Mouse (Mus musculus): Measurements from ENCODE around the gene Rab3a. TPM values are rescaled to one million over a fixed set of nuclear protein-coding genes. Genes with fewer than 3 reads are reported as not detected.

Rab3a gene
- total RNA-seq, 2 experiments from 2014 or later = 1.2 to 7.0 TPM

- peak; percentile 68 for ATAC-seq (replicated peaks; ENCODE audit: low FRiP score, low TSS enrichment, poor library complexity, severe bottlenecking)
Measured at GRCm38 (mm10) chr8:70791975-70792691, 37.7 kb downstream of the Rab3a start.

- ATAC-seq (replicated peaks; ENCODE audit: low FRiP score, low TSS enrichment, poor library complexity, severe bottlenecking) = peak; percentile 16
Measured at GRCm38 (mm10) chr8:70792700-70793099, 38.2 kb downstream of the Rab3a start.

GRCm38 (mm10) chr8:70794215-70794614, 39.7 kb downstream of the Rab3a start:
- ATAC-seq (replicated peaks; ENCODE audit: low FRiP score, low TSS enrichment, poor library complexity, severe bottlenecking) = no peak

GRCm38 (mm10) chr8:70795370-70795769, 40.9 kb downstream of the Rab3a start:
- no peak for ATAC-seq (replicated peaks; ENCODE audit: low FRiP score, low TSS enrichment, poor library complexity, severe bottlenecking)

DNA sequence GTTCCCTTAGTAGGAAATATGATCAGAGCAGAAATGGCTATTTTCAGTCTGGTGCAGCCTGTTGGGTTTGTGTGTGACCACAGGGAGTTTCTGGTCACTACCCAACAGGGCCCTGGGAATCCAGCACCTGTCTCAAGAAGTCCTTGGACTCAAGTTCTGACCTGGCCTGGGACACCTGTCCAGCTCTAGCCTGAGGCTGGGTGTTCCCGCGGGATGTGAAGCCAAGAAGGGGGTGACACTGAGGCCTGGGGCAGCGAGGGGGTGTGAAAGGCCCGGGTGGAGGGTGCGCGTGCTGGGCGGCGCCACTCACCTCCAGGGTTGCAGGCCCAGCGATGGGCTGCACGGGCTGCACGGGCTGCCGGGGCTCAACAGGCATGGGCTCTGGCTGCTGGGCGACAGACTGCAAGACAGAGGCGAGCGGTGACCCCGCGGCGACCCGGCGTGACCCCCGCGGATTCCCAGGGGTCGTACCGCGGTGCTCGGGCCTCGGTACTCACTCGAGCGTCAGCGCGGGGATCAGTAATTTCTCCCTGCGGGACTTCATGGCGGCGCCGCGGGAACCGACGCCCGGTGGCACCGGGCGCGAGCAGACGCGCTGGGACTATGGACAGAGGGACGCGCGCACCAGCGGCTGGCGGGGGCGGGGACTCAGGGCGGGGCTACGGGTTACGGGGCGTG, 42.1 kb downstream of the Rab3a start:
- ATAC-seq (replicated peaks; ENCODE audit: low FRiP score, low TSS enrichment, poor library complexity, severe bottlenecking) = no peak

GRCm38 (mm10) chr8:70797081-70798070, 42.9 kb downstream of the Rab3a start:
- peak; percentile 79 for ATAC-seq (replicated peaks; ENCODE audit: low FRiP score, low TSS enrichment, poor library complexity, severe bottlenecking)

GRCm38 (mm10) chr8:70798281-70798680, 43.8 kb downstream of the Rab3a start:
- no peak for ATAC-seq (replicated peaks; ENCODE audit: low FRiP score, low TSS enrichment, poor library complexity, severe bottlenecking)

DNA sequence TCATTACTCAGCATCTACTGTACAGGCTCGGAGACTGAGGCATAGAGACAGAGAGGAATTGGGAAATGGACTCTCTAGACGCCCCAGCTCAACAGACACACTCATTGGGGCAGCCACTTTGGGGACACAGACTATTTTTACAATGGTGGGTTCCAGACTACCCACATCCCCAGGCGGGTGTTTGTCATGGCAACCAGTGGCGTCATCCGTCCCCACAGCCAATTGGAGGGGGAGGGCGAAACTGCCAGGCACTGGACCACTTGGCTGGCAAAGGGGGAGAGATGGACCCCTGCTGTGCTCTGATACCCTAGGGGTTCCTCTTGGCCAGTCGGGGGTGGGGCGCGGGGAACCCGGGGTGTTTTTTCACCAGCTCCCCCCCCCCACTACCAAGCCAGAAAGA, 46.2 kb downstream of the Rab3a start:
- no peak for ATAC-seq (replicated peaks; ENCODE audit: low FRiP score, low TSS enrichment, poor library complexity, severe bottlenecking)

- no peak for ATAC-seq (replicated peaks; ENCODE audit: low FRiP score, low TSS enrichment, poor library complexity, severe bottlenecking)
Measured at GRCm38 (mm10) chr8:70801156-70801555, 46.7 kb downstream of the Rab3a start.

DNA sequence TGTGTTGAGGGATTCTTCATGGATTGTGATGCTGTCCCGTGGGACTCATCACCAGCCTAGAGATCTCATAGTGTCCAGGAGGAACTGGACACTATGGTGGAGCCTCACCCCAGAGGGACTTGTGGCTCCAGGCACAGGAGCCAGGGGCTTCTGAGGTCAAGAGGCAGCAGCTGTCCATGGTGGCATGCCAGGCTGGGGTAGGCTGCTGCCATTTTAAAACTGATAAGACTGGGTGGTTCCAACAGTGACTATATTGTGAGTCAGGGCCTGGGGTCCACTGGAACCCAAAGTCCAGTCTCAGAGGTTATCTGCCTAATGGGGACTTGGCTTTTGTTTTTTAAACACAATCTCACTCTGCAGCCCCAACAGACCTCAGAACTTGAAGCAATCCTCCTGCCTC, 47.4 kb downstream of the Rab3a start:
- no peak for ATAC-seq (replicated peaks; ENCODE audit: low FRiP score, low TSS enrichment, poor library complexity, severe bottlenecking)

GRCm38 (mm10) chr8:70802786-70803510, 48.5 kb downstream of the Rab3a start:
- ATAC-seq (replicated peaks; ENCODE audit: low FRiP score, low TSS enrichment, poor library complexity, severe bottlenecking) = no peak

GRCm38 (mm10) chr8:70803761-70804480, 49.4 kb downstream of the Rab3a start:
- ATAC-seq (replicated peaks; ENCODE audit: low FRiP score, low TSS enrichment, poor library complexity, severe bottlenecking) = no peak

- ATAC-seq (replicated peaks; ENCODE audit: low FRiP score, low TSS enrichment, poor library complexity, severe bottlenecking) = peak; percentile 77
Measured at GRCm38 (mm10) chr8:70804481-70805206, 50.2 kb downstream of the Rab3a start, which contains the start of gene Mast3. TSS of gene Mast3 (minus strand) at chr8:70805054.

DNA sequence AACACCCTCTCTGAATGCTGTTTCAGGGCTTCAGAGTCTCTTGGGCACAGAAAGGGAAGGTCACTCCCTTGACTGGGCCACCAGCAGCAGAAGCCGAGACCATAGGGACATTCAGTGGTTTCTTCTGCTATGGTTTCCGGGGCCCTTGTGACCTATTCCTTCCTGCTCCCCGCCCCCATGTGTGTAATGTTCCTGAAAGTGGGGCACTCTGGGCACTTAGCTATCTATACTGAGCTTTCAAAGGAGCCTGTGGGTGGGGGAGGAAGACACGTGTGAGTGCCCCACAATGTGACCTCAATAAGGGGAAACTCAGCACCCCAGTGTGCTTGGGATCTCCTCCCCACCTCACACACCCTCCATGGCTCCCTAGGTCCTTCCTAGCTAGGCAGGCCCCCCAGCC, 52.1 kb downstream of the Rab3a start:
- no peak for ATAC-seq (replicated peaks; ENCODE audit: low FRiP score, low TSS enrichment, poor library complexity, severe bottlenecking)

- no peak for ATAC-seq (replicated peaks; ENCODE audit: low FRiP score, low TSS enrichment, poor library complexity, severe bottlenecking)
Measured at GRCm38 (mm10) chr8:70807304-70807703, 52.8 kb downstream of the Rab3a start.

- no peak for ATAC-seq (replicated peaks; ENCODE audit: low FRiP score, low TSS enrichment, poor library complexity, severe bottlenecking)
Measured at GRCm38 (mm10) chr8:70808239-70808638, 53.8 kb downstream of the Rab3a start, which contains the start of gene Il12rb1. TSS of gene Il12rb1 (plus strand) at chr8:70808449.
